Mouse (Mus musculus) lung, embryonic 16.5 days (tissue): ENCODE measurements around the gene Olfr96. TPM values are rescaled to one million over a fixed set of nuclear protein-coding genes. Genes with fewer than 3 reads are reported as not detected.

Experiments used
- ATAC-seq: fragments of 200-750 bp; cut with Nextera tagmentation; 2 replicates; pipeline ENCODE4 v1.8.0; 2017; ENCODE audit warnings: low read depth, mild to moderate bottlenecking, moderate library complexity
- H3K27ac ChIP-seq: fragments of 300-500 bp; sonication (generic); 2 replicates; pipeline ENCODE4 v1.5.1; 2014; ENCODE audit warnings: mild to moderate bottlenecking, control low read depth, low read length
- H3K27me3 ChIP-seq: fragments of 300-500 bp; sonication (generic); 2 replicates; pipeline ENCODE4 v1.6.1; 2014; ENCODE audit warnings: low read depth, low read length, mixed read lengths; ENCODE audit not compliant: control insufficient read depth, insufficient read depth
- H3K36me3 ChIP-seq: fragments of 300-500 bp; sonication (generic); 2 replicates; pipeline ENCODE4 v1.6.1; 2014; ENCODE audit warnings: low read length; ENCODE audit not compliant: control insufficient read depth, insufficient read depth
- H3K4me1 ChIP-seq: fragments of 300-500 bp; sonication (generic); replicated peaks from 2 replicates; pipeline ENCODE4 v1.6.1; 2014; ENCODE audit warnings: low read length, mixed read lengths; ENCODE audit not compliant: control insufficient read depth, insufficient read depth
- H3K4me2 ChIP-seq: fragments of 300-500 bp; sonication (generic); 2 replicates; pipeline ENCODE4 v1.6.1; 2014; ENCODE audit warnings: low read depth, low read length, control low read depth
- H3K4me3 ChIP-seq: fragments of 300-500 bp; sonication (generic); 2 replicates; pipeline ENCODE4 v1.5.1; 2014; ENCODE audit warnings: mild to moderate bottlenecking, low read length, control low read depth
- H3K9ac ChIP-seq: fragments of 300-500 bp; sonication (generic); 2 replicates; pipeline ENCODE4 v1.6.1; 2014; ENCODE audit warnings: low read length, control low read depth
- H3K9me3 ChIP-seq: fragments of 300-500 bp; sonication (generic); 2 replicates; pipeline ENCODE4 v1.6.1; 2016; ENCODE audit warnings: low read length; ENCODE audit not compliant: control insufficient read depth
- WGBS: fragments of 180-500 bp; shearing (Covaris S2); extraction: QIAGEN DNeasy Blood & Tissue Kit; methylation state at CpG from one replicate; pipeline ENCODE4 v1.1.7; 2014; 5-methylcytosine and 5-hydroxymethylcytosine counted together
- polyA plus RNA-seq: library from polyadenylated mRNA; unstranded; fragments of >200 nt; fragmentation: Nextera tagmentation; extraction: Ambion mirVana; gene quantifications from 2 replicates; pipeline ENCODE4 v1.2.1, GENCODE M21; 2015

Olfr96 gene
- polyA plus RNA-seq, 1 experiment from 2014 or later: not detected

GRCm38 (mm10) chr17:37250544-37250943 lies 30.6 kb downstream of the Olfr96 start:
- H3K27ac ChIP-seq: no peak overlapping the region
- H3K9ac ChIP-seq: no peak overlapping the region
- no peaks in the 10 kb centered on the region for H3K4me1 ChIP-seq
- no peak overlapping the region for H3K4me3 ChIP-seq
- no peaks in the 10 kb centered on the region for H3K9me3 ChIP-seq
- 0% methylated on average over 1 of the region's 1 CpGs for WGBS
- H3K36me3 ChIP-seq: no peaks in the 10 kb centered on the region
- no peaks in the 10 kb centered on the region for H3K27me3 ChIP-seq
- no peak overlapping the region for H3K4me2 ChIP-seq
- ATAC-seq: no peak

GRCm38 (mm10) chr17:37263626-37264025 lies 43.7 kb downstream of the Olfr96 start, which contains the start of gene Olfr98:
Gene Olfr98, minus strand, starts transcription at chr17:37263749.
- Histone ChIP-seq H3K4me2 (no peak within 1 kb of the TSS), H3K27ac (no peak within 1 kb of the TSS), H3K36me3 (no peaks in the 10 kb centered on the region), H3K9ac (no peak within 1 kb of the TSS), H3K27me3 (no peaks in the 10 kb centered on the region), H3K4me3 (no peak within 1 kb of the TSS), H3K4me1 (no peaks in the 10 kb centered on the region), H3K9me3 (no peaks in the 10 kb centered on the region)
- no peak for ATAC-seq
- WGBS: 70% methylated on average over 1 of the region's 1 CpGs

- Histone ChIP-seq H3K27ac (no peak within 1 kb of the TSS), H3K9ac (peak within 1 kb of the TSS; percentile 53), H3K4me2 (peak within 1 kb of the TSS; percentile 96), H3K4me3 (peak within 1 kb of the TSS; percentile 64), H3K27me3 (no peaks in the 10 kb centered on the region), H3K9me3 (no peaks in the 10 kb centered on the region), H3K36me3 (no peaks in the 10 kb centered on the region), H3K4me1 (peaks cover 4% of the 10 kb centered on the region; the same call in 1 of the 2 replicates)
- 2% methylated on average over 26 of the region's 26 CpGs for WGBS
- ATAC-seq: peak; percentile 96
These were observed 50.2 kb downstream of the Olfr96 start, which contains the start of gene H2-M3 for GRCm38 (mm10) chr17:37270058-37270701. Gene H2-M3, plus strand, starts transcription at chr17:37270220.

GRCm38 (mm10) chr17:37270702-37271092 lies 50.8 kb downstream of the Olfr96 start:
- Histone ChIP-seq H3K27ac (no peak overlapping the region), H3K9ac (peak overlapping the region; percentile 53), H3K27me3 (no peaks in the 10 kb centered on the region), H3K4me2 (peak overlapping the region; percentile 96), H3K4me3 (peak overlapping the region; percentile 64), H3K9me3 (no peaks in the 10 kb centered on the region), H3K4me1 (peaks cover 4% of the 10 kb centered on the region; the same call in 1 of the 2 replicates), H3K36me3 (no peaks in the 10 kb centered on the region)
- WGBS: 52% methylated on average over 8 of the region's 8 CpGs
- ATAC-seq: peak; percentile 58

GRCm38 (mm10) chr17:37275626-37276248 lies 55.8 kb downstream of the Olfr96 start:
- Histone ChIP-seq H3K9ac (no peak overlapping the region), H3K9me3 (no peaks in the 10 kb centered on the region), H3K27ac (no peak overlapping the region), H3K4me2 (no peak overlapping the region), H3K36me3 (no peaks in the 10 kb centered on the region), H3K4me3 (no peak overlapping the region), H3K4me1 (peaks cover 2% of the 10 kb centered on the region; the same call in 1 of the 2 replicates), H3K27me3 (no peaks in the 10 kb centered on the region)
- 64% methylated on average over 2 of the region's 2 CpGs for WGBS
- ATAC-seq: no peak

Other genes with a start within 250 kb of the Olfr96 start
- not detected in 2 replicates for gene 2410137M14Rik, start 238.9 kb upstream of the Olfr96 start, polyA plus RNA-seq
- gene H2-M5, start 230.6 kb upstream of the Olfr96 start, polyA plus RNA-seq: 0.33 and 0.38 TPM in 2 replicates
- 70.1 and 73.4 TPM in 2 replicates for gene Zfp57, start 219.0 kb upstream of the Olfr96 start, polyA plus RNA-seq
- gene Mog, start 196.7 kb upstream of the Olfr96 start, polyA plus RNA-seq: 0.11 TPM in 1 of 2 replicates, not detected in the other
- 5.6 and 7.3 TPM in 2 replicates for gene Gabbr1, start 174.2 kb upstream of the Olfr96 start, polyA plus RNA-seq
- not detected in 2 replicates for gene Olfr90, start 131.6 kb upstream of the Olfr96 start, polyA plus RNA-seq
- not detected in 2 replicates for gene Olfr91, start 121.9 kb upstream of the Olfr96 start, polyA plus RNA-seq
- not detected in 2 replicates for gene Olfr92, start 100.1 kb upstream of the Olfr96 start, polyA plus RNA-seq
- not detected in 2 replicates for gene Olfr93, start 58.7 kb upstream of the Olfr96 start, polyA plus RNA-seq
- 0.28 and 1.1 TPM in 2 replicates for gene Ubd, start 26.3 kb upstream of the Olfr96 start, polyA plus RNA-seq
- gene Olfr94, start 19.2 kb upstream of the Olfr96 start, polyA plus RNA-seq: not detected in 2 replicates
- not detected in 2 replicates for gene Olfr95, start 7.0 kb upstream of the Olfr96 start, polyA plus RNA-seq
- gene Olfr97, start 17.2 kb downstream of the Olfr96 start, polyA plus RNA-seq: not detected in 2 replicates
- gene Olfr98, start 43.6 kb downstream of the Olfr96 start, polyA plus RNA-seq: not detected in 2 replicates
- gene H2-M3, start 50.1 kb downstream of the Olfr96 start, polyA plus RNA-seq: 2.3 and 3.1 TPM in 2 replicates
- gene Olfr99, start 63.3 kb downstream of the Olfr96 start, polyA plus RNA-seq: not detected in 2 replicates
- not detected in 2 replicates for gene Olfr101, start 84.2 kb downstream of the Olfr96 start, polyA plus RNA-seq
- not detected in 2 replicates for gene Olfr102, start 96.9 kb downstream of the Olfr96 start, polyA plus RNA-seq
- not detected in 2 replicates for gene Olfr103, start 119.6 kb downstream of the Olfr96 start, polyA plus RNA-seq
- gene Olfr104-ps, start 139.4 kb downstream of the Olfr96 start, polyA plus RNA-seq: not detected in 2 replicates
- not detected in 2 replicates for gene Olfr105-ps, start 158.9 kb downstream of the Olfr96 start, polyA plus RNA-seq
- not detected in 2 replicates for gene Olfr106-ps, start 170.2 kb downstream of the Olfr96 start, polyA plus RNA-seq
- gene Olfr107, start 179.1 kb downstream of the Olfr96 start, polyA plus RNA-seq: not detected in 2 replicates
- not detected in 2 replicates for gene Olfr108, start 225.3 kb downstream of the Olfr96 start, polyA plus RNA-seq
- not detected in 2 replicates for gene Olfr109, start 238.8 kb downstream of the Olfr96 start, polyA plus RNA-seq